Mouse (Mus musculus) neural tube, embryonic 14.5 days (tissue): ENCODE measurements around the gene Dlg1. TPM values are rescaled to one million over a fixed set of nuclear protein-coding genes. Genes with fewer than 3 reads are reported as not detected.
A peak's percentile ranks its signal among the peaks of the same experiment; 100 is the strongest.

Source experiments
- ATAC-seq: fragments of 200-750 bp; cut with Nextera tagmentation; 2 replicates; pipeline ENCODE4 v1.8.0; 2017; ENCODE audit warnings: low read depth, mild to moderate bottlenecking, moderate TSS enrichment, moderate library complexity
- H3K27ac ChIP-seq: fragments of 300-500 bp; sonication (generic); 2 replicates; pipeline ENCODE4 v1.5.1; 2014; ENCODE audit warnings: low read depth, mild to moderate bottlenecking, control low read depth, low read length, moderate library complexity, mixed read lengths
- H3K27me3 ChIP-seq: fragments of 300-500 bp; sonication (generic); 2 replicates; pipeline ENCODE4 v1.6.1; 2014; ENCODE audit warnings: low read length; ENCODE audit not compliant: control insufficient read depth, insufficient read depth
- H3K36me3 ChIP-seq: fragments of 300-500 bp; sonication (generic); 2 replicates; pipeline ENCODE4 v1.6.1; 2014; ENCODE audit warnings: low read length, mixed read lengths; ENCODE audit not compliant: control insufficient read depth, insufficient read depth
- H3K4me1 ChIP-seq: fragments of 300-500 bp; sonication (generic); 2 replicates; pipeline ENCODE4 v1.6.1; 2014; ENCODE audit warnings: low read length; ENCODE audit not compliant: control insufficient read depth, insufficient read depth
- H3K4me2 ChIP-seq: fragments of 300-500 bp; sonication (generic); 2 replicates; pipeline ENCODE4 v1.6.1; 2014; ENCODE audit warnings: mild to moderate bottlenecking, low read depth, low read length, control low read depth
- H3K4me3 ChIP-seq: fragments of 300-500 bp; sonication (generic); 2 replicates; pipeline ENCODE4 v1.5.1; 2014; ENCODE audit warnings: low read depth, low read length, control low read depth, mixed read lengths
- H3K9ac ChIP-seq: fragments of 300-500 bp; sonication (generic); replicated peaks from 2 replicates; pipeline ENCODE4 v1.6.1; 2014; ENCODE audit warnings: low read depth, mild to moderate bottlenecking, control low read depth, low read length, mixed read lengths
- H3K9me3 ChIP-seq: fragments of 300-500 bp; sonication (generic); 2 replicates; pipeline ENCODE4 v1.6.1; 2016; ENCODE audit warnings: low read length; ENCODE audit not compliant: control insufficient read depth
- WGBS: fragments of 180-500 bp; shearing (Covaris S2); extraction: QIAGEN DNeasy Blood & Tissue Kit; methylation state at CpG from one replicate; pipeline ENCODE4 v1.1.7; 2014; 5-methylcytosine and 5-hydroxymethylcytosine counted together
- polyA plus RNA-seq: library from polyadenylated mRNA; unstranded; fragments of >200 nt; fragmentation: Nextera tagmentation; extraction: Ambion mirVana; gene quantifications from 2 replicates; pipeline ENCODE4 v1.2.1, GENCODE M21; 2014

The Dlg1 gene
- polyA plus RNA-seq, 1 experiment from 2014 or later: 16.7 TPM

GRCm38 (mm10) chr16:31873721-31874120 lies 210.5 kb downstream of the Dlg1 start:
- H3K9ac ChIP-seq: no peak overlapping the region
- no peaks in the 10 kb centered on the region for H3K4me1 ChIP-seq
- WGBS: 89% methylated on average over 8 of the region's 8 CpGs
- H3K9me3 ChIP-seq: no peaks in the 10 kb centered on the region
- H3K4me2 ChIP-seq: no peak overlapping the region
- no peaks in the 10 kb centered on the region for H3K36me3 ChIP-seq
- H3K4me3 ChIP-seq: no peak overlapping the region
- H3K27me3 ChIP-seq: no peaks in the 10 kb centered on the region
- no peak for ATAC-seq
- H3K27ac ChIP-seq: no peak overlapping the region

- no peak overlapping the region for H3K9ac ChIP-seq
- no peaks in the 10 kb centered on the region for H3K27me3 ChIP-seq
- no peaks in the 10 kb centered on the region for H3K36me3 ChIP-seq
- H3K27ac ChIP-seq: no peak overlapping the region
- no peak overlapping the region for H3K4me2 ChIP-seq
- no peaks in the 10 kb centered on the region for H3K4me1 ChIP-seq
- no peaks in the 10 kb centered on the region for H3K9me3 ChIP-seq
- no peak overlapping the region for H3K4me3 ChIP-seq
- WGBS: over 99% methylated on average over 4 of the region's 4 CpGs
- no peak for ATAC-seq
These were observed 212.1 kb downstream of the Dlg1 start for GRCm38 (mm10) chr16:31875391-31875790.

DNA sequence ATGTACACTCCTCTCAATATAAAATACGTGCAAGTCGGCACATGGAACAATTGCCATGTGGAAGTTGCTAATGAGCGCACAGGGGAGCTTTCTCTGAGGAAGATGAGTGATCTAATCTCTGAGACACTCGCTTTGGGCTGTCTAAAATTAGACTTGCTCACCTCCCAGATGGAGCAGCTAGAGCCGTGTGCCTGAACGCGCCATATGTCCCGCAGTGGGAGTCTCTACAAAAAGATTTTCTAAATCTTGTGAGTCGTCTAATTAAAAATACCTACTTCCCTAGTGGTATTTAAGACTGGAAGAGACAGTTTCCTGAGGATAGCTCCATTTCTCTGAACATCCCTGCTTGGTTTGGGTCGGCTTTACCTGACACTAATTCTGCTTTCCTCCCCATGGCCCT lies 213.1 kb downstream of the Dlg1 start:
- no peaks in the 10 kb centered on the region for H3K4me1 ChIP-seq
- no peak overlapping the region for H3K4me2 ChIP-seq
- no peak overlapping the region for H3K27ac ChIP-seq
- H3K9me3 ChIP-seq: no peaks in the 10 kb centered on the region
- 78% methylated on average over 10 of the region's 10 CpGs for WGBS
- H3K36me3 ChIP-seq: no peaks in the 10 kb centered on the region
- H3K9ac ChIP-seq: no peak overlapping the region
- H3K27me3 ChIP-seq: no peaks in the 10 kb centered on the region
- no peak overlapping the region for H3K4me3 ChIP-seq
- no peak for ATAC-seq

GRCm38 (mm10) chr16:31878052-31878451 lies 214.8 kb downstream of the Dlg1 start:
- no peaks in the 10 kb centered on the region for H3K36me3 ChIP-seq
- 52% methylated on average over 6 of the region's 6 CpGs for WGBS
- no peaks in the 10 kb centered on the region for H3K4me1 ChIP-seq
- no peak overlapping the region for H3K27ac ChIP-seq
- H3K27me3 ChIP-seq: no peaks in the 10 kb centered on the region
- no peak overlapping the region for H3K4me3 ChIP-seq
- no peak overlapping the region for H3K9ac ChIP-seq
- ATAC-seq: no peak
- no peaks in the 10 kb centered on the region for H3K9me3 ChIP-seq
- no peak overlapping the region for H3K4me2 ChIP-seq

GRCm38 (mm10) chr16:31878573-31879257 lies 215.5 kb downstream of the Dlg1 start, which contains the start of gene Meltf:
Gene Meltf, plus strand, starts transcription at chr16:31878810.
- Histone ChIP-seq H3K9ac (no peak within 1 kb of the TSS), H3K4me3 (no peak within 1 kb of the TSS), H3K4me1 (no peaks in the 10 kb centered on the region), H3K9me3 (no peaks in the 10 kb centered on the region), H3K36me3 (no peaks in the 10 kb centered on the region), H3K4me2 (no peak within 1 kb of the TSS; the same call in 1 of the 2 replicates), H3K27ac (no peak within 1 kb of the TSS), H3K27me3 (no peaks in the 10 kb centered on the region)
- peak; percentile 72 for ATAC-seq
- WGBS: 31% methylated on average over 21 of the region's 21 CpGs

DNA sequence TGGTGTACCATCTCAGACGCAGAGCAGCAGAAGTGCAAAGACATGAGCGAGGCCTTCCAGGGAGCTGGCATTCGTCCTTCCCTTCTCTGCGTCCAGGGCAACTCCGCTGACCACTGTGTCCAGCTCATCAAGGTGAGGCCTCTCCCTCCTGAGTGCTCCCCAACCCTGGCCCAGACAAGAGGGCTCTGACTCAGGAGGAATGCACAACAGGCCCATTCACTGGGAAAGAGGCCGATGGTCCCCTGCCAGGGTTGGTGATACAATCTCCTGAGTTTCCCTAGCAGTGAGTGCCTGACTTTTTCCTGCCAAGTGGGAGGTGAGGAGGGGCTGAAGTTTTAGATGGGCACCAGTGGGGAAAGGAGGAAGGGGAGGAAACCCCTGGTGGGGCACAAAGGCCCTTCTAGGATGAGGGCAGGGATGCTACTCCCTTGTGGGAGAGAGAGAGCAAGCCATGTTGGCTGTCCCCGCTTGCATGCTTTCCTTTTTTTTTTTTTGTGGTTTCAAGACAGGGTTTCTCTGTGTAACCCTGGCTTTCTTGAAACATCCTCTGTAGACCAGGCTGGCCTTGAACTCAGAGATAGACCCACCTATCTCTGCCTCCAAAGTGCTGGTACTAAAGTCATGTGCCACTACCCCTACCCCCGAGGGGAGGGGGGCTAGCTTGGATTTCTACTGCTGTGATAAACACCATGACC lies 217.1 kb downstream of the Dlg1 start:
- H3K4me3 ChIP-seq: no peak overlapping the region
- WGBS: 91% methylated on average over 8 of the region's 8 CpGs
- H3K27me3 ChIP-seq: no peaks in the 10 kb centered on the region
- H3K4me1 ChIP-seq: no peaks in the 10 kb centered on the region
- no peaks in the 10 kb centered on the region for H3K36me3 ChIP-seq
- ATAC-seq: no peak
- H3K9ac ChIP-seq: no peak overlapping the region
- H3K27ac ChIP-seq: no peak overlapping the region
- no peaks in the 10 kb centered on the region for H3K9me3 ChIP-seq
- H3K4me2 ChIP-seq: no peak overlapping the region

DNA sequence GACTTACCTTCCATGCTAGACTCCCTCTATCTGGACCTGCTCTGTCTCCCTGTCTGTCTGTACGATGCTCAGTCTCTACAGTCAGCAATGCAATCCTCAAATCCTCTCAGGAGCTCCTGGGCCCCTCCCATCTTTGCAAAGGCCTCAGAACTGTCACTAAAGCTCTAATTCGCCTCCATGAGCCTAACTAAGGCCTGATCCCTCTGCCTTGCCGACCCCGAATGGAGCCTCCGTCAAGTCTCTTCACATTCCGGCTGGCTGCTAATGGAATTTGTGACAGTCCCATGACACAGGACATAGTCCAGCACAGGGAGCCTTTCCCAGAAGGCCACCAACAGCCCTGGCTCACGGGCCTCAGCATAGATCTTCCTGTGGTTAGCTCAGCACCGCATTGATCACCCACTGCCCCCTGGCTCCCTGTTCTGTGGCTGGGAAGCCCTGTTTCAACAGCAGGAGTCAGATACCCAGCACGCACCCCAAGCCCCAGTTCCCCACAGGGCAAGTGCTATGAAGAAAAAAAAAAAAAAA lies 219.2 kb downstream of the Dlg1 start:
- Histone ChIP-seq H3K4me1 (no peaks in the 10 kb centered on the region), H3K9ac (no peak overlapping the region), H3K36me3 (no peaks in the 10 kb centered on the region), H3K27me3 (no peaks in the 10 kb centered on the region), H3K4me2 (no peak overlapping the region), H3K27ac (no peak overlapping the region), H3K4me3 (no peak overlapping the region), H3K9me3 (no peaks in the 10 kb centered on the region)
- 67% methylated on average over 9 of the region's 9 CpGs for WGBS
- no peak for ATAC-seq

DNA sequence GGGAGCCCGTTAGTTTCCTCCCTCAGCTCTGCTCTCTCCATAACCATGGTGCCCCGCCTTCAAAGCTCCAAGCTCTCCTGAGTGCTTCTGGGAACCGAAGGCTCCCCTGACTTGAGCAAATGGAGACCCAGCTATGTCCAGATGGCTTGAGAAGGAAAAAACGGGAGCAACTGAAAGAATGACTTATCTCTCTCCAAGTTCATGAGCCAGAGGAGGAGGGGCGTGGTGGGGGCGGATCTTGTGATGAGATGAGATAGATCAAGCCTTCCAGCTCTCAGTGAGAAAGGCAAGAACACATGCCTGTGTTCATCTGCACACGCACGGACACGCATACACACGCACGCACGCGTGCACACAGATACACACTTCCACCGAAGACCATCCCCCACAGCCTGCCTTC lies 220.1 kb downstream of the Dlg1 start:
- 76% methylated on average over 14 of the region's 14 CpGs for WGBS
- no peak for ATAC-seq
- H3K4me2 ChIP-seq: no peak overlapping the region

DNA sequence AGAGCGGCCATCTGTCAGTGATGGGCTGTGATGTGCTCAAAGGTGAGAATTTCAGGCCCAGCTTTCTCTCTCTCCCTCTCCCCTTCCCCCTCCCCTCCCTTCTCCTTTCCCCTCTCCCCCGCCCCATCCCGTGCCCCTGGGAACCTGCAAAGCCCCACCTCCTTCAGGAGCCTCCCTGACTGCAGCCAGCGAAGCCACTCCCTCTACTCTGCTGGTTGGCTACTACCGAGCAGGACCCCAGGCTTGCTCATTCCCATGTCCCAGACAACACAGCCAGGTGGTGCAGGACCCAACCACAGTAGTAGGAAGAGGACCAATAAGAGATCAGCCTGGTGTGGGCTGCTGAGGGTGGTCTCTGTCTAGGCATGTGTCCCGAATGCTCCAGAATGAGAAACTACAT lies 220.7 kb downstream of the Dlg1 start:
- H3K9me3 ChIP-seq: no peaks in the 10 kb centered on the region
- H3K27me3 ChIP-seq: no peaks in the 10 kb centered on the region
- no peak overlapping the region for H3K4me2 ChIP-seq
- 10% methylated on average over 6 of the region's 6 CpGs for WGBS
- H3K4me1 ChIP-seq: no peaks in the 10 kb centered on the region
- no peak overlapping the region for H3K9ac ChIP-seq
- no peaks in the 10 kb centered on the region for H3K36me3 ChIP-seq
- no peak overlapping the region for H3K27ac ChIP-seq
- ATAC-seq: no peak
- no peak overlapping the region for H3K4me3 ChIP-seq

More for the DNA sequence above, 220.1 kb downstream of the Dlg1 start:
- Histone ChIP-seq H3K27me3 (no peaks in the 10 kb centered on the region), H3K4me3 (no peak overlapping the region), H3K9me3 (no peaks in the 10 kb centered on the region), H3K27ac (no peak overlapping the region), H3K9ac (no peak overlapping the region), H3K36me3 (no peaks in the 10 kb centered on the region), H3K4me1 (no peaks in the 10 kb centered on the region)
